ENCODE assay signal across 9 mouse cellular contexts in genomic region chr19:5689088-5689428, GRCm38 (mm10). TPM values are rescaled to one million over a fixed set of nuclear protein-coding genes. Genes with fewer than 3 reads are reported as not detected.
DNase-seq lines count a peak whose midpoint lies in the region; ATAC-seq and TF ChIP-seq lines count a peak whose summit lies in the region.
"Had no signal": no experiment of that assay in that cellular context is flagged by ENCODE, and none has a peak within 500 bp of the region (broad histone marks: within the 10 kb centered on the region; RNA-seq: fewer than 3 reads in every experiment).

No protein-coding gene starts in this region.

- H3K36me3 ChIP-seq in kidney, embryonic 15.5 days: peaks cover 55% of the 10 kb centered on the region
- peaks cover 35% of the 10 kb centered on the region for H3K36me3 ChIP-seq in hindbrain, embryonic 15.5 days
- peaks cover 24% of the 10 kb centered on the region for H3K36me3 ChIP-seq in midbrain, embryonic 15.5 days (replicated peaks)

- under 1% methylated on average over 7 of the region's 7 CpGs for WGBS in kidney, embryonic 15.5 days
- WGBS in hindbrain, embryonic 15.5 days: 2% methylated on average over 7 of the region's 7 CpGs
- under 1% methylated on average over 7 of the region's 7 CpGs for WGBS in midbrain, embryonic 15.5 days

- H3K9ac ChIP-seq in kidney, embryonic 15.5 days: peak overlapping the region; percentile 78
- H3K9ac ChIP-seq in hindbrain, embryonic 15.5 days: peak overlapping the region; percentile 62
- H3K9ac ChIP-seq in midbrain, embryonic 15.5 days: peak overlapping the region; percentile 61

- peak overlapping the region; percentile 81 for H3K4me3 ChIP-seq in kidney, embryonic 15.5 days (replicated peaks)
- H3K4me3 ChIP-seq in bone marrow macrophage, adult 2 months (ENCODE audit: insufficient read depth, low read length): peak overlapping the region; percentile 66
- peak overlapping the region; percentile 83 for H3K4me3 ChIP-seq in hindbrain, embryonic 15.5 days
- peak overlapping the region; percentile 98 for H3K4me3 ChIP-seq in midbrain, embryonic 15.5 days

- peaks cover 53% of the 10 kb centered on the region for H3K4me1 ChIP-seq in kidney, embryonic 15.5 days
- H3K4me1 ChIP-seq in bone marrow macrophage, adult 2 months (ENCODE audit: control insufficient read depth, insufficient read depth, low read length): peaks cover 13% of the 10 kb centered on the region
- peaks cover 59% of the 10 kb centered on the region for H3K4me1 ChIP-seq in hindbrain, embryonic 15.5 days (replicated peaks)
- H3K4me1 ChIP-seq in midbrain, embryonic 15.5 days: peaks cover 53% of the 10 kb centered on the region

- ATAC-seq in kidney, embryonic 15.5 days (replicated peaks; ENCODE audit: low FRiP score): no peak
- no peak for ATAC-seq in hindbrain, embryonic 15.5 days (ENCODE audit: low FRiP score, low read depth)
- ATAC-seq in midbrain, embryonic 15.5 days (replicated peaks): no peak

- TF ChIP-seq POLR2A in bone marrow macrophage, adult 2 months (IDR thresholded peaks at IDR 0.05; ENCODE audit: borderline replicate concordance, low read depth, low read length): no peak

- no peak for DNase-seq in kidney, postnatal 14 days
- no peak for DNase-seq in thymus, postnatal 14 days
- DNase-seq in adrenal gland, postnatal 36 days: no peak
- no peak for DNase-seq in layer of hippocampus, postnatal 36 days

- H3K4me2 ChIP-seq in kidney, embryonic 15.5 days: peak overlapping the region; percentile 96
- H3K4me2 ChIP-seq in hindbrain, embryonic 15.5 days: peak overlapping the region; percentile 99
- peak overlapping the region; percentile 99 for H3K4me2 ChIP-seq in midbrain, embryonic 15.5 days

- no peaks in the 10 kb centered on the region for H3K9me3 ChIP-seq in kidney, embryonic 15.5 days (replicated peaks)
- H3K9me3 ChIP-seq in hindbrain, embryonic 15.5 days: no peaks in the 10 kb centered on the region
- H3K9me3 ChIP-seq in midbrain, embryonic 15.5 days: no peaks in the 10 kb centered on the region

- peak overlapping the region; percentile 96 for H3K27ac ChIP-seq in kidney, embryonic 15.5 days
- peak overlapping the region; percentile 78 for H3K27ac ChIP-seq in bone marrow macrophage, adult 2 months (ENCODE audit: insufficient read depth, low read depth, low read length)
- H3K27ac ChIP-seq in hindbrain, embryonic 15.5 days (replicated peaks): peak overlapping the region; percentile 88
- H3K27ac ChIP-seq in midbrain, embryonic 15.5 days: peak overlapping the region; percentile 88

- no peak for TF ChIP-seq CTCF in bone marrow macrophage, adult 2 months (IDR thresholded peaks at IDR 0.05; ENCODE audit: low read depth, low read length)

- H3K27me3 ChIP-seq in kidney, embryonic 15.5 days: no peaks in the 10 kb centered on the region
- no peaks in the 10 kb centered on the region for H3K27me3 ChIP-seq in hindbrain, embryonic 15.5 days
- no peaks in the 10 kb centered on the region for H3K27me3 ChIP-seq in midbrain, embryonic 15.5 days (replicated peaks)

RNA-seq across cellular contexts. Expression of gene Pcnx3, which starts 0.3 kb away (rescaled TPM):
- 22.2 and 30.1 TPM in 2 replicates for polyA plus RNA-seq in kidney, embryonic 15.5 days (2015; fragmentation: Nextera tagmentation; extraction: Ambion mirVana)
- polyA plus RNA-seq in bone marrow macrophage, adult 2 months (2012; ENCODE audit: insufficient read depth, insufficient read length, missing spikeins): 43.3 and 54.9 TPM in 2 replicates
- 23.9 and 26.7 TPM in 2 replicates for polyA plus RNA-seq in hindbrain, embryonic 15.5 days (2015; fragmentation: Nextera tagmentation; extraction: Ambion mirVana)
- 29.2 TPM in 2 replicates for polyA plus RNA-seq in midbrain, embryonic 15.5 days (2015; fragmentation: Nextera tagmentation; extraction: Ambion mirVana)
- total RNA-seq in adrenal gland, postnatal 36 days (2021): 100 to 1,000 TPM in 1 of 2 experiments, 10 to 100 TPM in 1; 89.5 to 108 TPM
- 10 to 100 TPM; 61.9 to 68.5 TPM for total RNA-seq in layer of hippocampus, postnatal 36 days (2021)

RNA-seq across cellular contexts. Expression of gene Map3k11, which starts 0.5 kb away (rescaled TPM):
- polyA plus RNA-seq in kidney, embryonic 15.5 days (2015; fragmentation: Nextera tagmentation; extraction: Ambion mirVana): 42.6 and 43.2 TPM in 2 replicates
- polyA plus RNA-seq in bone marrow macrophage, adult 2 months (2012; ENCODE audit: insufficient read depth, insufficient read length, missing spikeins): 79.9 and 99.1 TPM in 2 replicates
- polyA plus RNA-seq in hindbrain, embryonic 15.5 days (2015; fragmentation: Nextera tagmentation; extraction: Ambion mirVana): 12.3 and 13.4 TPM in 2 replicates
- 12.5 and 14.0 TPM in 2 replicates for polyA plus RNA-seq in midbrain, embryonic 15.5 days (2015; fragmentation: Nextera tagmentation; extraction: Ambion mirVana)
- 10 to 100 TPM; 44.7 to 45.8 TPM for total RNA-seq in adrenal gland, postnatal 36 days (2021)
- total RNA-seq in layer of hippocampus, postnatal 36 days (2021): 10 to 100 TPM; 17.8 to 18.6 TPM

RNA-seq across cellular contexts. Expression of gene Kcnk7, which starts 15.1 kb away (rescaled TPM):
- 0.15 and 0.38 TPM in 2 replicates for polyA plus RNA-seq in kidney, embryonic 15.5 days (2015; fragmentation: Nextera tagmentation; extraction: Ambion mirVana)
- not detected in 2 replicates for polyA plus RNA-seq in bone marrow macrophage, adult 2 months (2012; ENCODE audit: insufficient read depth, insufficient read length, missing spikeins)
- 0.14 and 0.30 TPM in 2 replicates for polyA plus RNA-seq in hindbrain, embryonic 15.5 days (2015; fragmentation: Nextera tagmentation; extraction: Ambion mirVana)
- 0.19 and 0.28 TPM in 2 replicates for polyA plus RNA-seq in midbrain, embryonic 15.5 days (2015; fragmentation: Nextera tagmentation; extraction: Ambion mirVana)
- not detected for total RNA-seq in adrenal gland, postnatal 36 days (2021)
- total RNA-seq in layer of hippocampus, postnatal 36 days (2021): not detected
- total RNA-seq: hematopoietic stem cell, adult 5-6 weeks had no signal

RNA-seq across cellular contexts. Expression of gene Sipa1, which starts 25.6 kb away (rescaled TPM):
- polyA plus RNA-seq in kidney, embryonic 15.5 days (2015; fragmentation: Nextera tagmentation; extraction: Ambion mirVana): 30.8 and 39.8 TPM in 2 replicates
- 93.4 and 117 TPM in 2 replicates for polyA plus RNA-seq in bone marrow macrophage, adult 2 months (2012; ENCODE audit: insufficient read depth, insufficient read length, missing spikeins)
- 17.1 and 20.1 TPM in 2 replicates for polyA plus RNA-seq in hindbrain, embryonic 15.5 days (2015; fragmentation: Nextera tagmentation; extraction: Ambion mirVana)
- polyA plus RNA-seq in midbrain, embryonic 15.5 days (2015; fragmentation: Nextera tagmentation; extraction: Ambion mirVana): 17.1 and 19.6 TPM in 2 replicates
- 10 to 100 TPM; 40.5 to 57.2 TPM for total RNA-seq in adrenal gland, postnatal 36 days (2021)
- total RNA-seq in layer of hippocampus, postnatal 36 days (2021): 10 to 100 TPM; 16.6 to 18.0 TPM

RNA-seq across cellular contexts. Expression of gene Ehbp1l1, which starts 37.1 kb away (rescaled TPM):
- polyA plus RNA-seq in kidney, embryonic 15.5 days (2015; fragmentation: Nextera tagmentation; extraction: Ambion mirVana): 20.5 and 25.9 TPM in 2 replicates
- polyA plus RNA-seq in bone marrow macrophage, adult 2 months (2012; ENCODE audit: insufficient read depth, insufficient read length, missing spikeins): 123 and 125 TPM in 2 replicates
- 15.5 and 19.7 TPM in 2 replicates for polyA plus RNA-seq in hindbrain, embryonic 15.5 days (2015; fragmentation: Nextera tagmentation; extraction: Ambion mirVana)
- polyA plus RNA-seq in midbrain, embryonic 15.5 days (2015; fragmentation: Nextera tagmentation; extraction: Ambion mirVana): 23.7 and 25.5 TPM in 2 replicates
- 10 to 100 TPM; 30.8 to 38.3 TPM for total RNA-seq in adrenal gland, postnatal 36 days (2021)
- total RNA-seq in layer of hippocampus, postnatal 36 days (2021): 10 to 100 TPM; 13.7 to 14.2 TPM
